17 mouse cellular contexts compared by ENCODE assay signal in genomic region chr10:40847176-40847874, GRCm38 (mm10). TPM values are rescaled to one million over a fixed set of nuclear protein-coding genes. Genes with fewer than 3 reads are reported as not detected.
A peak's percentile ranks its signal among the peaks of the same experiment; 100 is the strongest.
DNase-seq lines count a peak whose midpoint lies in the region; ATAC-seq and TF ChIP-seq lines count a peak whose summit lies in the region.
"Had no signal": no experiment of that assay in that cellular context is flagged by ENCODE, and none has a peak within 500 bp of the region (broad histone marks: within the 10 kb centered on the region; RNA-seq: fewer than 3 reads in every experiment).

No protein-coding gene starts in this region.

- no peak for DNase-seq in hindbrain, embryonic 10.5 days (ENCODE audit: low spot score)
- peak; percentile 49 for DNase-seq in midbrain, postnatal 0 days (ENCODE audit: low spot score)
- peak; percentile 94 for DNase-seq in cerebellum, adult 9-11 months
- no peak for DNase-seq in urinary bladder, postnatal 25 days (ENCODE audit: low spot score)
- DNase-seq: adrenal gland, adult 2 months; gastrocnemius, postnatal 36 days; heart, postnatal 36 days; lung, postnatal 14 days had no signal

- no peak overlapping the region for H3K4me3 ChIP-seq in hindbrain, embryonic 16.5 days (ENCODE audit: low read length)
- H3K4me3 ChIP-seq in hindbrain, embryonic 10.5 days: no peak overlapping the region
- H3K4me3 ChIP-seq in midbrain, postnatal 0 days (ENCODE audit: low read depth, low read length): no peak overlapping the region
- no peak overlapping the region for H3K4me3 ChIP-seq in midbrain, embryonic 15.5 days
- H3K4me3 ChIP-seq in forebrain, embryonic 15.5 days: no peak overlapping the region
- H3K4me3 ChIP-seq: forebrain, embryonic 10.5 days; heart, embryonic 12.5 days; limb, embryonic 12.5 days; neural tube, embryonic 13.5 days had no signal

- ATAC-seq in hindbrain, embryonic 16.5 days: peak; percentile 49; the same call in 1 of the 2 replicates
- no peak for ATAC-seq in midbrain, postnatal 0 days (ENCODE audit: low FRiP score)
- no peak for ATAC-seq in midbrain, embryonic 15.5 days (replicated peaks)
- ATAC-seq in megakaryocyte progenitor cell, adult 5-6 weeks (replicated peaks; ENCODE audit: poor library complexity): 0 out of 2 replicates have a peak, but pooled peaks have one; percentile 20
- no peak for ATAC-seq in forebrain, embryonic 15.5 days (replicated peaks)

- no peaks in the 10 kb centered on the region for H3K4me1 ChIP-seq in hindbrain, embryonic 16.5 days (ENCODE audit: control insufficient read depth, insufficient read depth, low read depth, low read length)
- H3K4me1 ChIP-seq in hindbrain, embryonic 10.5 days (replicated peaks): 0 out of 2 replicates have a peak, but pooled peaks cover 5% of the 10 kb centered on the region
- no peaks in the 10 kb centered on the region for H3K4me1 ChIP-seq in midbrain, postnatal 0 days (ENCODE audit: insufficient read depth, low read length)
- peaks cover 6% of the 10 kb centered on the region; the same call in 1 of the 2 replicates for H3K4me1 ChIP-seq in midbrain, embryonic 15.5 days
- peaks cover 8% of the 10 kb centered on the region; the same call in 1 of the 2 replicates for H3K4me1 ChIP-seq in forebrain, embryonic 15.5 days

- WGBS in hindbrain, embryonic 16.5 days: 87% methylated on average over 10 of the region's 10 CpGs
- 96% methylated on average over 10 of the region's 10 CpGs for WGBS in hindbrain, embryonic 10.5 days
- 93% methylated on average over 10 of the region's 10 CpGs for WGBS in midbrain, postnatal 0 days
- WGBS in midbrain, embryonic 15.5 days: 95% methylated on average over 10 of the region's 10 CpGs
- 83% methylated on average over 10 of the region's 10 CpGs for WGBS in forebrain, embryonic 15.5 days

- no peak overlapping the region for H3K4me2 ChIP-seq in hindbrain, embryonic 16.5 days (ENCODE audit: low read length)
- no peak overlapping the region for H3K4me2 ChIP-seq in midbrain, postnatal 0 days (ENCODE audit: low read depth, low read length, poor library complexity, severe bottlenecking)
- H3K4me2 ChIP-seq in midbrain, embryonic 15.5 days: no peak overlapping the region
- H3K4me2 ChIP-seq in forebrain, embryonic 15.5 days (replicated peaks): no peak overlapping the region
- H3K4me2 ChIP-seq: heart, embryonic 12.5 days; limb, embryonic 12.5 days; neural tube, embryonic 13.5 days had no signal

- no peak for TF ChIP-seq CTCF in midbrain, postnatal 0 days (IDR thresholded peaks at IDR 0.05)

- no peaks in the 10 kb centered on the region for H3K27me3 ChIP-seq in hindbrain, embryonic 16.5 days (replicated peaks; ENCODE audit: control insufficient read depth, insufficient read depth, low read length)
- no peaks in the 10 kb centered on the region for H3K27me3 ChIP-seq in hindbrain, embryonic 10.5 days (ENCODE audit: insufficient read depth, poor library complexity, severe bottlenecking)
- H3K27me3 ChIP-seq in midbrain, postnatal 0 days (ENCODE audit: insufficient read depth, low read length): no peaks in the 10 kb centered on the region
- H3K27me3 ChIP-seq in midbrain, embryonic 15.5 days (replicated peaks): no peaks in the 10 kb centered on the region
- H3K27me3 ChIP-seq in forebrain, embryonic 15.5 days: no peaks in the 10 kb centered on the region
- H3K27me3 ChIP-seq: CH12.LX; heart, embryonic 12.5 days; limb, embryonic 12.5 days; neural tube, embryonic 13.5 days had no signal

- H3K9ac ChIP-seq in hindbrain, embryonic 16.5 days (ENCODE audit: low read depth, low read length): no peak overlapping the region
- H3K9ac ChIP-seq in midbrain, postnatal 0 days (replicated peaks; ENCODE audit: low read length, poor library complexity, severe bottlenecking): no peak overlapping the region
- H3K9ac ChIP-seq in midbrain, embryonic 15.5 days: no peak overlapping the region
- H3K9ac ChIP-seq in forebrain, embryonic 15.5 days (replicated peaks): no peak overlapping the region
- H3K9ac ChIP-seq: heart, embryonic 12.5 days; limb, embryonic 12.5 days; neural tube, embryonic 13.5 days had no signal

- no peaks in the 10 kb centered on the region for H3K9me3 ChIP-seq in hindbrain, embryonic 16.5 days (ENCODE audit: control insufficient read depth, low read length)
- no peaks in the 10 kb centered on the region for H3K9me3 ChIP-seq in hindbrain, embryonic 10.5 days
- H3K9me3 ChIP-seq in midbrain, postnatal 0 days (ENCODE audit: low read length): no peaks in the 10 kb centered on the region
- H3K9me3 ChIP-seq in midbrain, embryonic 15.5 days: no peaks in the 10 kb centered on the region
- no peaks in the 10 kb centered on the region for H3K9me3 ChIP-seq in forebrain, embryonic 15.5 days
- H3K9me3 ChIP-seq: forebrain, embryonic 10.5 days; heart, embryonic 12.5 days; limb, embryonic 12.5 days; neural tube, embryonic 13.5 days had no signal

- no peak overlapping the region for H3K27ac ChIP-seq in hindbrain, embryonic 16.5 days (ENCODE audit: low read depth, low read length)
- no peak overlapping the region for H3K27ac ChIP-seq in hindbrain, embryonic 10.5 days
- no peak overlapping the region for H3K27ac ChIP-seq in midbrain, postnatal 0 days (ENCODE audit: low read depth, low read length)
- H3K27ac ChIP-seq in midbrain, embryonic 15.5 days: no peak overlapping the region
- H3K27ac ChIP-seq in forebrain, embryonic 15.5 days (replicated peaks): no peak overlapping the region
- H3K27ac ChIP-seq: forebrain, embryonic 10.5 days; limb, embryonic 12.5 days; neural tube, embryonic 13.5 days had no signal

- peaks cover 6% of the 10 kb centered on the region for H3K36me3 ChIP-seq in hindbrain, embryonic 16.5 days (ENCODE audit: control insufficient read depth, insufficient read depth, low read length)
- peaks cover 69% of the 10 kb centered on the region for H3K36me3 ChIP-seq in hindbrain, embryonic 10.5 days
- H3K36me3 ChIP-seq in midbrain, postnatal 0 days (ENCODE audit: insufficient read depth, low read length): peaks cover 21% of the 10 kb centered on the region
- peaks cover 5% of the 10 kb centered on the region for H3K36me3 ChIP-seq in midbrain, embryonic 15.5 days (replicated peaks)
- peaks cover 26% of the 10 kb centered on the region for H3K36me3 ChIP-seq in forebrain, embryonic 15.5 days

RNA-seq across cellular contexts. Expression of gene Cdc40, which starts 35.8 kb away (rescaled TPM):
- 18.8 and 22.1 TPM in 2 replicates for polyA plus RNA-seq in hindbrain, embryonic 16.5 days (2015; fragmentation: Nextera tagmentation; extraction: Ambion mirVana)
- polyA plus RNA-seq in hindbrain, embryonic 10.5 days (2016; fragmentation: Nextera tagmentation; extraction: Ambion mirVana): 28.0 and 34.8 TPM in 2 replicates
- 19.8 and 20.0 TPM in 2 replicates for total RNA-seq in midbrain, postnatal 0 days (2014; rRNA removed)
- 12.7 and 13.7 TPM in 2 replicates for polyA plus RNA-seq in midbrain, postnatal 0 days (2015; fragmentation: Nextera tagmentation; extraction: Ambion mirVana)
- 22.0 and 23.6 TPM in 2 replicates for polyA plus RNA-seq in midbrain, embryonic 15.5 days (2015; fragmentation: Nextera tagmentation; extraction: Ambion mirVana)
- 75.1 and 82.8 TPM in 2 replicates for total RNA-seq in megakaryocyte progenitor cell, adult 5-6 weeks (2015)
- 28.3 and 37.4 TPM in 2 replicates for total RNA-seq in megakaryocyte progenitor cell, adult 5-6 weeks (2017)
- 32.3 and 33.2 TPM in 2 replicates for polyA plus RNA-seq in forebrain, embryonic 15.5 days (2015; fragmentation: Nextera tagmentation; extraction: Ambion mirVana)

RNA-seq across cellular contexts. Expression of gene Wasf1, which starts 36.0 kb away (rescaled TPM):
- polyA plus RNA-seq in hindbrain, embryonic 16.5 days (2015; fragmentation: Nextera tagmentation; extraction: Ambion mirVana): 98.1 and 123 TPM in 2 replicates
- 51.6 and 60.5 TPM in 2 replicates for polyA plus RNA-seq in hindbrain, embryonic 10.5 days (2016; fragmentation: Nextera tagmentation; extraction: Ambion mirVana)
- total RNA-seq in midbrain, postnatal 0 days (2014; rRNA removed): 28.4 and 30.4 TPM in 2 replicates
- 150 and 155 TPM in 2 replicates for polyA plus RNA-seq in midbrain, postnatal 0 days (2015; fragmentation: Nextera tagmentation; extraction: Ambion mirVana)
- polyA plus RNA-seq in midbrain, embryonic 15.5 days (2015; fragmentation: Nextera tagmentation; extraction: Ambion mirVana): 122 and 125 TPM in 2 replicates
- total RNA-seq in megakaryocyte progenitor cell, adult 5-6 weeks (2015): 0.07 TPM in 1 of 2 replicates, not detected in the other
- total RNA-seq in megakaryocyte progenitor cell, adult 5-6 weeks (2017): not detected in 2 replicates
- 84.7 and 85.8 TPM in 2 replicates for polyA plus RNA-seq in forebrain, embryonic 15.5 days (2015; fragmentation: Nextera tagmentation; extraction: Ambion mirVana)
- total RNA-seq: CH12.LX had no signal

Comparison
In these comparisons a context has a peak if more than half of its experiments do, and no peak if none do; other contexts are left out.
1. ATAC-seq: peak in hindbrain, embryonic 16.5 days (single experiment) and megakaryocyte progenitor cell, adult 5-6 weeks (single experiment); none in midbrain, postnatal 0 days (single experiment), midbrain, embryonic 15.5 days (single experiment) and forebrain, embryonic 15.5 days (single experiment).
2. DNase-seq: peak in midbrain, postnatal 0 days (single experiment) and cerebellum, adult 9-11 months (single experiment); none in hindbrain, embryonic 10.5 days (single experiment) and urinary bladder, postnatal 25 days (single experiment).